Mouse (Mus musculus): ENCODE measurements around the gene Itga1. TPM values are rescaled to one million over a fixed set of nuclear protein-coding genes. Genes with fewer than 3 reads are reported as not detected.

The Itga1 gene
- polyA plus RNA-seq, 1 experiment from 2014 or later, result 15.8 TPM

DNA sequence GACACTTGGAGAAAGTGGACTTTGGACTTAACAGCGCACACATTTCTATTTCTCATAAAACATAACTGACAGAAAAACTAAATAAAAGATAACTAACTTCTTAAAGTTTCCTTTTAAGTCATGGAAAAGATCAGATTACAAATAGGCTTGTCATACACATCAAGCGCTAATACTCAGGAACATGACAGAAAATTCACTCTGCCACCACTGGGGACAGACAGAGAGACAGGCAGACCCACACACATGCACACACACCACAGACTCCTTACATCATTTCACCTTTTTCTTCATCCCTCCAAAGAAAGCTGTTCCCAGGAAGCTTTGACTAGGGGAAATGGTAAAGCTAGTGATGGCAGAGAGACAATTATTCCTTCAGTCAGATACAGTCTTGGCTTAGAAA is 6.4 kb downstream of the Itga1 start:
- Histone ChIP-seq H3K4me1 (peaks cover 15% of the 10 kb centered on the region; the same call in 1 of the 2 replicates), H3K27ac (no peak overlapping the region), H3K27me3 (ENCODE audit: insufficient read depth, poor library complexity, severe bottlenecking) (no peaks in the 10 kb centered on the region), H3K36me3 (no peaks in the 10 kb centered on the region), H3K4me3 (no peak overlapping the region), H3K9me3 (no peaks in the 10 kb centered on the region)
- DNase-seq (ENCODE audit: low spot score), result no peak
- 98% methylated on average over 2 of the region's 2 CpGs for WGBS

DNA sequence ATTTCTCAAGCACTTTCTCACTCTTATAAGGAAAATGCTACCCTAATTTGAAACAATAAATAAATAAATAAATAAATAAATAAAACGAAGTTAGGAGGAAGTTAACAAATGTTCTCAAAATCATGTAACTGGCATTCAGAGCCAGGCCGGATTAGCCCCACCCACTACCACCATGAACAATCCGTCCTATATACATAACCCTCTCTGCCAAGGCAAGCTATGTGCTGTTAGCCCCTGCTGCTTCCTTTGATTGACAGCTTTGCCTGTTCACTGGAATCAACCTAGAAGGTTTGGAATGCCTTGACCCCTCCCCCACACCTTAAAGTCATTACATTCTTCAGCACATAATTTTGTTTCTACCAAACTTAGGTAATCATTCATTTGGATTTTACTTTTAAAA is 10.3 kb downstream of the Itga1 start:
- Histone ChIP-seq H3K36me3 (peaks cover 18% of the 10 kb centered on the region), H3K4me1 (peaks cover 38% of the 10 kb centered on the region), H3K27ac (peak overlapping the region; percentile 96; the same call in 1 of the 2 replicates), H3K4me3 (peak overlapping the region; percentile 73; the same call in 1 of the 2 replicates), H3K9me3 (no peaks in the 10 kb centered on the region), H3K27me3 (ENCODE audit: insufficient read depth, poor library complexity, severe bottlenecking) (no peaks in the 10 kb centered on the region)
- 44% methylated on average over 3 of the region's 3 CpGs for WGBS
- DNase-seq (ENCODE audit: low spot score), result no peak

DNA sequence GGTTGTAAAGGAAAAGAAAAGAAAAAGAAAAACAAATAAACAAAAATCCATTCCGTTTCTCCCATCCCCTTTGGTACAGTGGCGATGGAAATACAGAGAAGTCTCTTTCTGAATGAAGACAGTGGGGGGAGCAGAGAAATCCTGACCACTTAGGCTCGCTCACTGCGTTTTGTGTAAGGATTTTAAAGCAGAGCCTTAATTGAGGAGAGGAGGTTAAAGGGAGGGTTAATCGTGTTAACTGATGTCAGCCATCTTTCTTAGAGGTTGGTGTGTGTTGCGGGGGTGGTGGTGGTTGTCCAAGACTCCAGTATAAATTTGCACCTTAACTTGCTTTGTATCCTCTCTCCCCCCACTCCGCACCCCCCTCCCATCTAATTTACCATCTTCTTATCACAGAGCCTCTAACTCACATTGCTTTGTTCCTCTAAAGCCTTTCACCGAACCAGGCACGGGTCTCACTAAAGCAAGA is 10.8 kb downstream of the Itga1 start:
- DNase-seq (ENCODE audit: low spot score), result no peak
- Histone ChIP-seq H3K4me1 (peaks cover 40% of the 10 kb centered on the region), H3K9me3 (no peaks in the 10 kb centered on the region), H3K27ac (peak overlapping the region; percentile 96), H3K36me3 (peaks cover 21% of the 10 kb centered on the region), H3K4me3 (peak overlapping the region; percentile 73), H3K27me3 (ENCODE audit: insufficient read depth, poor library complexity, severe bottlenecking) (no peaks in the 10 kb centered on the region)
- WGBS, result 41% methylated on average over 9 of the region's 9 CpGs

DNA sequence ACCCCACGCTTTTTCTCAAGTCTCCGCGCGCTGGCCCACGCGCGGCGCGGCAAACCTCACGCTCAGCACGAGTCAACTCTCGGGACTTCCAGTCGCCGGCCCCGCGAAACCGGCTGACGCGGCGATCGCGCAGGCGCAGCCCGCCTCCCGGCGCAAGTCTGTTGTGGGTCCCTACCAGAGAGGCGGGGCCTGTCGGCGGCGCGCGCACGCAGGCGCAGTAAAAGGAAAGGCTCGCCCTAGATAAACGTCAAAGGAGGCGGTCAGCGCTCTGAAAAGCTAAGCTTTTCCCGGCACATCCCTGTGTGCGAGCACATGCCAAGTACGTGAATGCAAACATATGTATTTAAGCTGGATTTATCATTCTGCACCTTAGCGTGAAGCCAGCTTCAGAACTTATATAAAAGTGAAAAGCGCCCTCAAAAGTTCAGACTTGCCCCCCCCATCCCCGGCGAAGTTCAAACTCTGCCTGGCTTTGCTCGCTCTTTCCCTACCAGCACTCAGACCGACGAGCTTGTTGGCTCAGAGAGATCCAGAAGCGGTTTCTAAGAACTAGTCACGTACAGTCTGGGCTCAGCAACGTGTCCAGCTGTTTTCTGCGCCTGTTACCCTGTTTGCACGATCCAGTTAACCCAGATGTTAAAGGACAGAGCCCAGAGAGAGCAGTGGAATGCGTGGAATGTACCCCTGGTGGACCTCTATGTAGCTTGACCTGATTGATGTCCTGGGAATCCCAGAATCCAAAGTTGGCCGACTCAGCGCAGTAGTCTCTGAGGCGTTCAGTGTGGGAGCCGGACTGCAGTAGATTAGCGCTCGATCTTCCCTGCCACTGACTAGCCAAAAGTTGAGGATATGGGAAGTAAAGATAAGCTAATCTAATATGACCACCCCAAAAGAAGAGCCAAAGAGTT is 11.4 kb downstream of the Itga1 start, which contains the start of gene Pelo:
Gene Pelo (minus strand): TSS at position 118 of the 908 bp plus-strand sequence.
- under 1% methylated on average over 60 of the region's 60 CpGs for WGBS
- peak; percentile 97 for DNase-seq (ENCODE audit: low spot score)
- peaks cover 23% of the 10 kb centered on the region for H3K36me3 ChIP-seq
- peak within 1 kb of the TSS; percentile 96 for H3K27ac ChIP-seq
- no peaks in the 10 kb centered on the region for H3K27me3 ChIP-seq (ENCODE audit: insufficient read depth, poor library complexity, severe bottlenecking)
- peak within 1 kb of the TSS; percentile 73 for H3K4me3 ChIP-seq
- H3K4me1 ChIP-seq, result peaks cover 42% of the 10 kb centered on the region
- no peaks in the 10 kb centered on the region for H3K9me3 ChIP-seq

DNA sequence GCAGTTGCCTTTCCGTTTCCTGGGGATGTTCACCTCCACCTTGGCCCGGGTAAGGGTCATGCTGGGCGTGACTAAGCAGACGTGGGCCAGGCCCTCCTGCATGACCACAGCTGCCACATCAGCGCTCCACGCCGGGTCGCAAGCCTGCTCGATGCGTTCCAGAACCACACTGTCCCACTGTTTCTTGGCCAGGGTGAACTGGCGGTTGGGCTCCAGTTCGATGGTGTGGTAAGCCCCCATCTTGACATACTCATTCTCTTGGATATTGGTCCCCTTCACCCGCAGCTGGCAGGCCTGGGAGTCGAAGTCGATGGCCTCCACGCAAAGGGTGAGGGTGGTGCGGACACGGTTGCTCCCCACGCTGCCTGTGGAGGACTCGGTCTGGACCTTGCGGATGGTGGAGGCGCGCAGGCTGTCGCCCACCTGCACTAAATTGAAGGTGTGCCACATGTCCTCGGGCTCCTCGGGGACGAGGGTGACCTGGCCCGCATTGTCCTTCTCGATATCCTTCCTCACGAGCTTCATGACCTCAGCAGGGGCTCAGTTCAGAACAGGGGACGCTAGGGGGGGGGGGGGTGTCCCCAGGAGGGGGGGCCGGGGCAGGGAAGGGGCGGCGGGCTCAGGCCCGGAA is 12.3 kb downstream of the Itga1 start:
- WGBS, result 4% methylated on average over 30 of the region's 35 CpGs
- DNase-seq (ENCODE audit: low spot score), result peak; percentile 87
- H3K27ac ChIP-seq, result peak overlapping the region; percentile 96

DNA sequence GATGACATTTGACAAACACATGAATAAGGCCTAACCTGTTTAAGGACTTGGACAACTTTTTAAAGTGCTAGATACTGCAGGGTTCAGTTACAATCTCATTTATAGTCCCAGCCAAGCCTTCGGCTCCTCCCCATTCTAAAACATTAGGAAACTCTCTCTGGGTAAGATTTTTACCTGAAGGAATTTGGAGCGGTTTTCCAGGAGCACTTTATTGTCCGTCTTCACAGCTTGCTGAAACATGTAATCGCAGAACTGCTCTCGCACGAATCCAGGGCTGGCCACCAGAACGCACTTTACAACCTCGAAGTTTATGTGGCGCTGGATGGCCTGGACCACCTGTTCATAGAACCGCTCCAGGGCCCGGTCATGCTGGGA is 12.8 kb downstream of the Itga1 start:
- H3K4me3 ChIP-seq, result peak overlapping the region; percentile 73
- no peaks in the 10 kb centered on the region for H3K27me3 ChIP-seq (ENCODE audit: insufficient read depth, poor library complexity, severe bottlenecking)
- peaks cover 42% of the 10 kb centered on the region for H3K4me1 ChIP-seq
- 56% methylated on average over 11 of the region's 11 CpGs for WGBS
- DNase-seq (ENCODE audit: low spot score), result no peak
- H3K27ac ChIP-seq, result peak overlapping the region; percentile 96
- no peaks in the 10 kb centered on the region for H3K9me3 ChIP-seq
- peaks cover 23% of the 10 kb centered on the region for H3K36me3 ChIP-seq

More for the DNA sequence above, 12.3 kb downstream of the Itga1 start:
- peaks cover 42% of the 10 kb centered on the region for H3K4me1 ChIP-seq
- H3K9me3 ChIP-seq, result no peaks in the 10 kb centered on the region
- H3K36me3 ChIP-seq, result peaks cover 23% of the 10 kb centered on the region
- H3K4me3 ChIP-seq, result peak overlapping the region; percentile 73
- no peaks in the 10 kb centered on the region for H3K27me3 ChIP-seq (ENCODE audit: insufficient read depth, poor library complexity, severe bottlenecking)

DNA sequence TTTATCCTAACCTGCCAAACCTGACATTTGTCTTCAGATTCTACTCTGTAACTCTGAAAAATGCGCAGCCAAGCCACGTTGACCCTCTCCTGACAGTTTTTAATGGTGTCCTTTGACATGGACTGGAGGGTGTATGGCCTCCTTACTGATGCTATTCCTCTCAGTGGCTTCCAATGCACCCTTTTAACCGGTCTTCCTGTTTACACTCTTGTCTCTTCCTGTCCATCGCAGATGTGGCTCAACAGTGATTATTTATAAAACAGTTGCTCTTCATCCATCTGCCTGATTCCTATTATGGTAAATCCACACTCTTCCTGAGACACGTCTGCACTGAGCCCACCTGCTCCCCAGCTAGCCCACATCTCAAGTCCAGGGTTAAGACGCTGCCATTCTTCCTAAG is 15.8 kb downstream of the Itga1 start:
- Histone ChIP-seq H3K27ac (no peak overlapping the region), H3K4me1 (peaks cover 32% of the 10 kb centered on the region), H3K9me3 (no peaks in the 10 kb centered on the region), H3K27me3 (ENCODE audit: insufficient read depth, poor library complexity, severe bottlenecking) (no peaks in the 10 kb centered on the region), H3K4me3 (no peak overlapping the region), H3K36me3 (peaks cover 23% of the 10 kb centered on the region)
- DNase-seq (ENCODE audit: low spot score), result no peak
- WGBS, result 82% methylated on average over 6 of the region's 6 CpGs

DNA sequence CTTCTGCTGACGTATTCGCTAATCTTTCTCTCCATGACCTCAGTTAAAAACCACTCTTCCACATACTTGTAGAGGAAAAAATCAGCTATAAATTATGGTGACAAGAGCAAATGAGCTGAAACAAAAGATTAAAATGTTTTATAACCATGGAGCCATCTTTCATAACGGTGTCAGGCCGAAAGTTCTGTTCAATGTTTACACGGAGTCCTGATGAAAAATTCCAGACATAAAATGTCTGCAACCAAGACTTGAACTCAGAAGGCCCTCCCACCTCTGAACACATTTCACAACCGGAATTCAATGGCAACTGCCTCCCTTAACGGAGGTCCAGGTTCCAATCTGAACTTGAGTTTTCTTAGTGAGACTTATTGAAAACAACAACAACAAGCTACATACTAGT is 19.4 kb downstream of the Itga1 start:
- Histone ChIP-seq H3K9me3 (no peaks in the 10 kb centered on the region), H3K27me3 (ENCODE audit: insufficient read depth, poor library complexity, severe bottlenecking) (no peaks in the 10 kb centered on the region), H3K4me1 (peaks cover 16% of the 10 kb centered on the region), H3K4me3 (no peak overlapping the region), H3K36me3 (peaks cover 12% of the 10 kb centered on the region), H3K27ac (no peak overlapping the region)
- DNase-seq (ENCODE audit: low spot score), result no peak
- 88% methylated on average over 7 of the region's 7 CpGs for WGBS

DNA sequence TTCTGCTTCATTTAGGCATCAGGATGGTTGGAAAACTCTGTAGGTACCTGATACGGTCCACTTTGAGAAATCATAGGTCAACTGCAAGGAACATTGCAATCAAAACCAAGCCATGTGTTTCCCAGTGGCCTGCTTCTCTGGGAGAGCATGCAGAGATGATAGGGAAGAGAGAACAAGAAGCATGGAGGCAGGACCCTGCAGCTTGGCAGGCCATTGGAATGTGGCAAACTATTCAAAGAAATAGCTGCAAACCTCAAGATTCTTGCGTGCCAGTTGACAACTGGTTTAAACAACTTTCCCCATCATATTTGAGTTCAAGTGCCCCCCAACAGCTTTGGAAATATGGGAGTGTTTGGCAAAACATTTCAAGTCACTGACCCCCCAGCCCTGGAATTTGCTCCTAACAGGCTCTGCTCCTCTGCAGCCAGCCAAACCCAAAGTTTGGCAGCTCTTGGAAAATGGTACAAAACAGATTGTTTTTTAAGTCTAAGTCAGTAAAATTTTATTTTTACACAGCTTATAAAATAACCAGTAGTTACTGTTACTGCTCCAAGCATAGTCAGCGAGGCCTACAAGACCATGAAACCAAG is 21.7 kb downstream of the Itga1 start:
- no peaks in the 10 kb centered on the region for H3K27me3 ChIP-seq (ENCODE audit: insufficient read depth, poor library complexity, severe bottlenecking)
- DNase-seq (ENCODE audit: low spot score), result no peak
- 86% methylated on average over 3 of the region's 3 CpGs for WGBS
- 0 out of 2 replicates have a peak, but pooled peaks cover 7% of the 10 kb centered on the region for H3K4me1 ChIP-seq
- H3K36me3 ChIP-seq, result no peaks in the 10 kb centered on the region
- no peak overlapping the region for H3K27ac ChIP-seq
- H3K4me3 ChIP-seq, result no peak overlapping the region
- H3K9me3 ChIP-seq, result no peaks in the 10 kb centered on the region

DNA sequence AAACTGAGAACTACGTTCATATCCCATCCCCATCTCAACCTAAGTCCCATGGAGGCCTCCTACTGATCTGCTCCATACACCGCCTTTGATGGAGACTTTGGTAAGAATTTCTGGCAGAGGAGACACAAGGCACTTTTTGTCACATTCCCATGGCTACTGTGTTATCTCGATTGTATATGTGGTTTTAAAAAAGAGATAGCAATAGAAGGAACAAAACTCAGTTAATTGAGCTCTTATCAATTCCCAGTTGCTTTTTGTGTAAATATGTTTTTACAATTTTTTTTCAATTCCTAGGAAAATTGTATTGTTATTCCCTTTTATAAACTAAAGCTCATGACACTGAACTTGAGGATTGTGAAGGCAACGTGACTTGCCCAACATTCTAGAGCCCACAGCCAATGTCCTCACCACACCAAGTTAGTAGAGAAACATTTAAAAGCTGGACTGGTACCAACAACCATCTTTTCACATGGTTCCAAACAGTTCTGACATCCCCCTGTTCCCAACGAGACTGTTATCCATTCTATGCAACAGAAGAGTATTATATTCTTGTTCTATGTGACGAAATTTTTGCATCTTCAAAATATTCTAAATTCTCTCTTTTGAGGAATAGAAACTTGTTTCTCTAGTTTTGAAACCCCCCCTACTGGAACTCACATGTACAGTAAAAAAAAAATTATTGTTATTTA is 22.6 kb downstream of the Itga1 start:
- Histone ChIP-seq H3K4me1 (0 out of 2 replicates have a peak, but pooled peaks cover 10% of the 10 kb centered on the region), H3K9me3 (no peaks in the 10 kb centered on the region), H3K36me3 (no peaks in the 10 kb centered on the region), H3K27me3 (ENCODE audit: insufficient read depth, poor library complexity, severe bottlenecking) (no peaks in the 10 kb centered on the region), H3K27ac (no peak overlapping the region), H3K4me3 (no peak overlapping the region)
- 75% methylated on average over 6 of the region's 6 CpGs for WGBS
- DNase-seq (ENCODE audit: low spot score), result no peak

DNA sequence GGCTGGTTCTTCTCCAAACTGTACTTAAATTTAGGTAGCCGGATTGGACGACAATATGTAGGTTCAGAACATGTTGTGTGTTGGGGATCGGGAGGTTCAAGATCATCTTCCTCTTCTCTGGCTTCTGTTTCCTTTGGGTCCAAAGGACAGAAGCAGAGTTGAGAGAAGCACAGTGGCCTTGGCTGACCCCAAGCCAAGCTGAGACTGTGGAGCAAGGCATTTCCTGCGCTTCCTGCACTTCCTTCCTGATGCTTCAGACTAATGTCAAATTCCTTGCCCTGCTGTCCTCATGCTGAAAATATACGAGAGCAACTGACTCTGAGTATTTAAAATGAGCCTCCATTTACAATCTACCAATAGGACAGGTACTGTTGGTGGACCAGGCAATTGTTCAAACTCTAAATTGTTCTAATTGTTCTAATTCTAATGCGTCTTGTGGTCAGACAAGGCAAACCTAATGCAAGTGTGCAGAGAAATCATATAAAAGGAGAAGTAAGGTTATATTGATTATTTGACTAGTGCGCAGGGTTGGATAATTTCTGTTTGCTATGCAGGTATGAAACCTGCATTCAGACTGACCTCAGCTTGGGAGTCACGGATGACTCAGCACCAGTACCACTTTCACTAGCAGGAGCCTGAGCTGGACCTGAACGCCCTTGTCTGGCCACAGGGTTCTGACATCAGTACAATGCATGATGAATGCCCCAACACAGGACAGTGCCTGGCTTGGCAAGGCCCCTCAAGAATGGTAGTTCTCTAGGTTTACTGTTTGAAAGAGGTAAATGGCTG is 24.2 kb downstream of the Itga1 start:
- H3K9me3 ChIP-seq, result no peaks in the 10 kb centered on the region
- no peak for DNase-seq (ENCODE audit: low spot score)
- 0 out of 2 replicates have a peak, but pooled peaks cover 10% of the 10 kb centered on the region for H3K4me1 ChIP-seq
- no peaks in the 10 kb centered on the region for H3K27me3 ChIP-seq (ENCODE audit: insufficient read depth, poor library complexity, severe bottlenecking)
- no peaks in the 10 kb centered on the region for H3K36me3 ChIP-seq
- WGBS, result 79% methylated on average over 9 of the region's 9 CpGs
- H3K27ac ChIP-seq, result no peak overlapping the region
- no peak overlapping the region for H3K4me3 ChIP-seq

DNA sequence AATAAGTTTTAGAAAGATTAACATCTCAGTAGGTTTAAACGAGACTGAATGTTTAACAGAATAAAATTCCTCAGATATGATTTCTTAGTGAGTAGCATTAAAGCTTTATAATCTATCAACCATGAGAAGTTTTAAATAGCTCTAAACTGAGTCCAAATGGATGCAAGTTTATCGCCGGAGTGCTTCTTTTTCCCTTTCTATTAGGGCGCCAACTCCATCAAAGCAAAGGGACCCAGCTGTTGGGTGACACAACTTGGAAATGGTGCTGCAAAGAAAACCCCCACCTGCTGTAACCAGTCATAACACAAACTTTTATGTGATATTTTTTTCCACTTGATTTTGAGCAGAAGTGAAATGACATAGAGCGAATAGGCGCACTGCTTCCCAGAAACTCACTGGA is 29.4 kb downstream of the Itga1 start:
- no peaks in the 10 kb centered on the region for H3K36me3 ChIP-seq
- 0 out of 2 replicates have a peak, but pooled peaks cover 3% of the 10 kb centered on the region for H3K4me1 ChIP-seq
- no peak overlapping the region for H3K27ac ChIP-seq
- H3K9me3 ChIP-seq, result no peaks in the 10 kb centered on the region
- no peak overlapping the region for H3K4me3 ChIP-seq
- no peaks in the 10 kb centered on the region for H3K27me3 ChIP-seq (ENCODE audit: insufficient read depth, poor library complexity, severe bottlenecking)
- DNase-seq (ENCODE audit: low spot score), result no peak
- 89% methylated on average over 6 of the region's 6 CpGs for WGBS
